20 mouse cellular contexts compared by ENCODE assay signal in genomic region chr6:84441721-84442480, GRCm38 (mm10).
DNase-seq lines count a peak whose midpoint lies in the region; ATAC-seq and TF ChIP-seq lines count a peak whose summit lies in the region.
"Had no signal": no experiment of that assay in that cellular context is flagged by ENCODE, and none has a peak within 500 bp of the region (broad histone marks: within the 10 kb centered on the region; RNA-seq: fewer than 3 reads in every experiment).

No protein-coding gene starts in this region.

- no peak overlapping the region for H3K9ac ChIP-seq in midbrain, embryonic 11.5 days (ENCODE audit: low read length)
- no peak overlapping the region for H3K9ac ChIP-seq in midbrain, embryonic 13.5 days (replicated peaks)
- H3K9ac ChIP-seq in limb, embryonic 13.5 days: no peak overlapping the region
- H3K9ac ChIP-seq in stomach, postnatal 0 days (ENCODE audit: low read length): no peak overlapping the region
- H3K9ac ChIP-seq: embryonic facial prominence, embryonic 13.5 days; heart, embryonic 13.5 days; hindbrain, embryonic 13.5 days; intestine, embryonic 15.5 days had no signal

- ATAC-seq in midbrain, embryonic 11.5 days (ENCODE audit: low FRiP score): no peak
- no peak for ATAC-seq in midbrain, embryonic 13.5 days
- peak; percentile 51 for ATAC-seq in limb, embryonic 13.5 days (ENCODE audit: low FRiP score, low read depth)
- ATAC-seq in stomach, postnatal 0 days (ENCODE audit: low FRiP score, low TSS enrichment): no peak
- ATAC-seq: forebrain, embryonic 14.5 days; intestine, embryonic 15.5 days had no signal

- peaks cover 7% of the 10 kb centered on the region; the same call in 1 of the 2 replicates for H3K27me3 ChIP-seq in heart, embryonic 10.5 days (ENCODE audit: insufficient read depth, poor library complexity, severe bottlenecking)
- H3K27me3 ChIP-seq in midbrain, embryonic 11.5 days (ENCODE audit: control insufficient read depth, insufficient read depth, low read length): no peaks in the 10 kb centered on the region
- H3K27me3 ChIP-seq in midbrain, embryonic 13.5 days: no peaks in the 10 kb centered on the region
- peaks cover 21% of the 10 kb centered on the region for H3K27me3 ChIP-seq in limb, embryonic 13.5 days
- H3K27me3 ChIP-seq in stomach, postnatal 0 days (ENCODE audit: control insufficient read depth, insufficient read depth, low read length): no peaks in the 10 kb centered on the region
- H3K27me3 ChIP-seq: embryonic facial prominence, embryonic 13.5 days; intestine, embryonic 15.5 days had no signal

- no peak overlapping the region for H3K4me3 ChIP-seq in heart, embryonic 10.5 days
- H3K4me3 ChIP-seq in midbrain, embryonic 11.5 days (ENCODE audit: low read depth, low read length): no peak overlapping the region
- H3K4me3 ChIP-seq in midbrain, embryonic 13.5 days (replicated peaks): no peak overlapping the region
- no peak overlapping the region for H3K4me3 ChIP-seq in limb, embryonic 13.5 days
- no peak overlapping the region for H3K4me3 ChIP-seq in stomach, postnatal 0 days (ENCODE audit: low read depth, low read length)
- H3K4me3 ChIP-seq: embryonic facial prominence, embryonic 13.5 days; heart, adult 2 months; heart, embryonic 13.5 days; hindbrain, embryonic 13.5 days; intestine, embryonic 15.5 days had no signal

- DNase-seq in heart, embryonic 10.5 days (ENCODE audit: low spot score): peak; percentile 58
- no peak for DNase-seq in heart, adult 8-10 months (ENCODE audit: low spot score)
- peak; percentile 59 for DNase-seq in midbrain, embryonic 11.5 days (ENCODE audit: low spot score, missing footprints)
- DNase-seq in stomach, postnatal 0 days (ENCODE audit: low spot score): peak; percentile 9
- no peak for DNase-seq in adrenal gland, postnatal 4 days (ENCODE audit: low spot score in 2 of 2)
- DNase-seq: adrenal gland, adult 2 months; adrenal gland, postnatal 25 days; cerebellum, adult 11-12 months; cerebellum, adult 9-10 months; cerebellum, postnatal 25 days; gastrocnemius, postnatal 10 days; heart, adult 2 months; heart, postnatal 4 days had no signal

- no peaks in the 10 kb centered on the region for H3K36me3 ChIP-seq in heart, embryonic 10.5 days
- H3K36me3 ChIP-seq in midbrain, embryonic 11.5 days (ENCODE audit: control insufficient read depth, insufficient read depth, low read length): no peaks in the 10 kb centered on the region
- no peaks in the 10 kb centered on the region for H3K36me3 ChIP-seq in midbrain, embryonic 13.5 days
- H3K36me3 ChIP-seq in limb, embryonic 13.5 days: no peaks in the 10 kb centered on the region
- no peaks in the 10 kb centered on the region for H3K36me3 ChIP-seq in stomach, postnatal 0 days (ENCODE audit: control insufficient read depth, insufficient read depth, low read length)
- H3K36me3 ChIP-seq: embryonic facial prominence, embryonic 13.5 days; heart, embryonic 13.5 days; hindbrain, embryonic 13.5 days; intestine, embryonic 15.5 days had no signal

- WGBS in heart, embryonic 10.5 days: 71% methylated on average over 5 of the region's 5 CpGs
- 75% methylated on average over 5 of the region's 5 CpGs for WGBS in midbrain, embryonic 11.5 days
- WGBS in midbrain, embryonic 13.5 days: 61% methylated on average over 5 of the region's 5 CpGs
- WGBS in limb, embryonic 13.5 days: 46% methylated on average over 5 of the region's 5 CpGs
- 69% methylated on average over 5 of the region's 5 CpGs for WGBS in stomach, postnatal 0 days

- TF ChIP-seq EP300 in stomach, postnatal 0 days (optimal IDR thresholded peaks at IDR 0.05): no peak

- H3K4me1 ChIP-seq in heart, embryonic 10.5 days: 0 out of 2 replicates have a peak, but pooled peaks cover 3% of the 10 kb centered on the region
- no peaks in the 10 kb centered on the region for H3K4me1 ChIP-seq in midbrain, embryonic 11.5 days (ENCODE audit: control insufficient read depth, insufficient read depth, low read length)
- no peaks in the 10 kb centered on the region for H3K4me1 ChIP-seq in midbrain, embryonic 13.5 days (replicated peaks)
- H3K4me1 ChIP-seq in limb, embryonic 13.5 days: peaks cover 12% of the 10 kb centered on the region
- H3K4me1 ChIP-seq in stomach, postnatal 0 days (replicated peaks; ENCODE audit: control insufficient read depth, insufficient read depth): no peaks in the 10 kb centered on the region
- H3K4me1 ChIP-seq: hindbrain, embryonic 13.5 days; intestine, embryonic 15.5 days had no signal

- H3K4me2 ChIP-seq in midbrain, embryonic 11.5 days: no peak overlapping the region
- H3K4me2 ChIP-seq in midbrain, embryonic 13.5 days (replicated peaks): no peak overlapping the region
- H3K4me2 ChIP-seq in limb, embryonic 13.5 days (replicated peaks): no peak overlapping the region
- no peak overlapping the region for H3K4me2 ChIP-seq in stomach, postnatal 0 days (replicated peaks; ENCODE audit: low read depth)
- H3K4me2 ChIP-seq: embryonic facial prominence, embryonic 13.5 days; heart, embryonic 13.5 days; hindbrain, embryonic 13.5 days; intestine, embryonic 15.5 days had no signal

- TF ChIP-seq CTCF in stomach, postnatal 0 days (IDR thresholded peaks at IDR 0.05; ENCODE audit: low read depth): no peak

- H3K27ac ChIP-seq in heart, embryonic 10.5 days: no peak overlapping the region
- no peak overlapping the region for H3K27ac ChIP-seq in midbrain, embryonic 11.5 days (ENCODE audit: low read depth, low read length)
- no peak overlapping the region for H3K27ac ChIP-seq in midbrain, embryonic 13.5 days
- no peak overlapping the region; the same call in 1 of the 2 replicates for H3K27ac ChIP-seq in limb, embryonic 13.5 days
- no peak overlapping the region for H3K27ac ChIP-seq in stomach, postnatal 0 days (replicated peaks)
- H3K27ac ChIP-seq: embryonic facial prominence, embryonic 13.5 days; heart, adult 2 months; heart, embryonic 13.5 days; hindbrain, embryonic 13.5 days; intestine, embryonic 15.5 days had no signal

- no peaks in the 10 kb centered on the region for H3K9me3 ChIP-seq in heart, embryonic 10.5 days
- no peaks in the 10 kb centered on the region; the same call in 1 of the 2 replicates for H3K9me3 ChIP-seq in midbrain, embryonic 11.5 days (ENCODE audit: control insufficient read depth, low read length)
- 0 out of 2 replicates have a peak, but pooled peaks cover 5% of the 10 kb centered on the region for H3K9me3 ChIP-seq in midbrain, embryonic 13.5 days
- H3K9me3 ChIP-seq in limb, embryonic 13.5 days: 0 out of 2 replicates have a peak, but pooled peaks cover 7% of the 10 kb centered on the region
- no peaks in the 10 kb centered on the region for H3K9me3 ChIP-seq in stomach, postnatal 0 days (ENCODE audit: control insufficient read depth, low read length)
- H3K9me3 ChIP-seq: embryonic facial prominence, embryonic 13.5 days; hindbrain, embryonic 13.5 days; intestine, embryonic 15.5 days had no signal

Comparison
In these comparisons a context has a peak if more than half of its experiments do, and no peak if none do; other contexts are left out.
1. DNase-seq: peak in heart, embryonic 10.5 days (single experiment), midbrain, embryonic 11.5 days (single experiment) and stomach, postnatal 0 days (single experiment); none in heart, adult 8-10 months (single experiment) and adrenal gland, postnatal 4 days (0 of 2).